Mouse (Mus musculus): Measurements from ENCODE around the gene Tceal5.

DNA sequence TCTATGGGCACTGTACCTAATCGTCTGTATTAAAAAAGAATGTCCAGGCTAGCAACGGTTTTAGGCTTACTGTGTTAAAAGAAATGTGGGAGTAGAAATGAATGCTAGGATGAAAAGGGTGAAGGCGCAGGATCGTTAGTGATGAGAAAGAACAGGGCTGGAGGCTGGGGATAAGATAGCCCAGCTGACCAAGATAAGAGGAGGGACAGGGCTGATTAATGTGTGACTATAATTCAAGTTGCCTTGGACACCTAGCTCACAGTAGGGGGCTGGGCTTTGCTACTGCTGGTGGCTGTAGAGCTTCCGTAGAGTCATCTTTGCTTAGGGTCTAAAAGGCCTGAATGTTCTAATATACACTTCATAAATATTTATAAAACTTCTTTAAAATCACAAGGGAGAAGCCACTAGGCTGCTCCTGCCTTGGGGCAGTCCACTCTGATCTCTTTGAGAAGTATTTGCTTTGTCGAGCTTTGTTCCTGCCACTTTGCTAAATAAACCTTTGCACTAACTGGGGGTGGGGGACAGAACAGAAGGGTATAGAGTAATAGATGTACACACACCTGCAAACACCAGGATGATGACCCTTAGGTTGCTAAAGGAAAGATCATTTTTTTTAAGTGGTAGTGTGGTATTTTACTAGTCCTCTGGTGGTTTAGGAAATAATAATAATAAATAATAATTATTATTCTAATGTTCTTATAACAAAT, 48.5 kb upstream of the Tceal5 start:
- TF ChIP-seq CTCF (IDR thresholded peaks at IDR 0.05; ENCODE audit: low read depth) (no peak), EP300 (IDR thresholded peaks at IDR 0.05; ENCODE audit: low read depth) (no peak)

Data from liver, postnatal 0 days (tissue).